Comparison of ENCODE assay signal across 8 mouse cellular contexts in genomic region chr1:136948511-136949275, GRCm38 (mm10). TPM values are rescaled to one million over a fixed set of nuclear protein-coding genes. Genes with fewer than 3 reads are reported as not detected.
A peak's percentile ranks its signal among the peaks of the same experiment; 100 is the strongest.
DNase-seq lines count a peak whose midpoint lies in the region; ATAC-seq and TF ChIP-seq lines count a peak whose summit lies in the region.

No protein-coding gene starts in this region.

- H3K27me3 ChIP-seq in spleen, adult 2 months (ENCODE audit: control insufficient read depth, insufficient read depth, low read length) = peaks cover 25% of the 10 kb centered on the region
- peaks cover 98% of the 10 kb centered on the region for H3K27me3 ChIP-seq in embryonic facial prominence, embryonic 13.5 days
- peaks cover 90% of the 10 kb centered on the region for H3K27me3 ChIP-seq in limb, embryonic 15.5 days
- peaks cover 96% of the 10 kb centered on the region for H3K27me3 ChIP-seq in midbrain, embryonic 14.5 days (ENCODE audit: control insufficient read depth, insufficient read depth, low read length)

- WGBS in spleen, adult 2 months = 2% methylated on average over 61 of the region's 61 CpGs
- WGBS in embryonic facial prominence, embryonic 13.5 days = under 1% methylated on average over 61 of the region's 61 CpGs
- WGBS in limb, embryonic 15.5 days = under 1% methylated on average over 58 of the region's 61 CpGs
- WGBS in midbrain, embryonic 14.5 days = under 1% methylated on average over 61 of the region's 61 CpGs

- 0 out of 2 replicates have a peak, but pooled peaks cover 2% of the 10 kb centered on the region for H3K4me1 ChIP-seq in spleen, adult 2 months (ENCODE audit: control insufficient read depth, insufficient read depth, insufficient read length)
- peaks cover 37% of the 10 kb centered on the region for H3K4me1 ChIP-seq in embryonic facial prominence, embryonic 13.5 days
- peaks cover 42% of the 10 kb centered on the region for H3K4me1 ChIP-seq in limb, embryonic 15.5 days
- H3K4me1 ChIP-seq in midbrain, embryonic 14.5 days (ENCODE audit: control insufficient read depth, insufficient read depth, low read length) = peaks cover 31% of the 10 kb centered on the region

- peak overlapping the region; percentile 66 for H3K9ac ChIP-seq in embryonic facial prominence, embryonic 13.5 days
- H3K9ac ChIP-seq in limb, embryonic 15.5 days = 0 out of 2 replicates have a peak overlapping the region, but pooled peaks have one; percentile 1
- H3K9ac ChIP-seq in midbrain, embryonic 14.5 days (replicated peaks; ENCODE audit: low read length) = peak overlapping the region; percentile 50

- no peak for TF ChIP-seq CTCF in spleen, adult 2 months (IDR thresholded peaks at IDR 0.05; ENCODE audit: extremely low read depth, insufficient read depth, insufficient read length, insufficient replicate concordance)

- H3K9me3 ChIP-seq in embryonic facial prominence, embryonic 13.5 days = no peaks in the 10 kb centered on the region
- H3K9me3 ChIP-seq in limb, embryonic 15.5 days = no peaks in the 10 kb centered on the region
- no peaks in the 10 kb centered on the region for H3K9me3 ChIP-seq in midbrain, embryonic 14.5 days (ENCODE audit: control insufficient read depth, low read length)

- peak overlapping the region; percentile 24; the same call in 1 of the 2 replicates for H3K4me3 ChIP-seq in spleen, adult 2 months (ENCODE audit: extremely low read depth, insufficient read depth, insufficient read length)
- H3K4me3 ChIP-seq in embryonic facial prominence, embryonic 13.5 days = peak overlapping the region; percentile 52
- H3K4me3 ChIP-seq in limb, embryonic 15.5 days = peak overlapping the region; percentile 41
- H3K4me3 ChIP-seq in midbrain, embryonic 14.5 days (replicated peaks; ENCODE audit: low read depth, low read length) = peak overlapping the region; percentile 44

- no peak overlapping the region for H3K27ac ChIP-seq in spleen, adult 2 months (ENCODE audit: insufficient read depth, low read length)
- no peak overlapping the region for H3K27ac ChIP-seq in embryonic facial prominence, embryonic 13.5 days
- H3K27ac ChIP-seq in limb, embryonic 15.5 days = no peak overlapping the region
- no peak overlapping the region for H3K27ac ChIP-seq in midbrain, embryonic 14.5 days (replicated peaks; ENCODE audit: low read depth, low read length)

- no peak for DNase-seq in spleen, adult 2 months (ENCODE audit: low read depth in 1 of 2, low spot score in 2 of 2)
- no peak for DNase-seq in spleen, postnatal 4 days (ENCODE audit: low spot score in 2 of 2)
- DNase-seq in midbrain, embryonic 14.5 days = peak; percentile 84
- DNase-seq in urinary bladder, postnatal 36 days (ENCODE audit: low spot score in 2 of 2) = peak; percentile 8 to 20
- DNase-seq in thymus, postnatal 0 days (ENCODE audit: low spot score) = no peak

- no peak for ATAC-seq in embryonic facial prominence, embryonic 13.5 days (ENCODE audit: insufficient number of reproducible peaks, insufficient read depth, low FRiP score, low TSS enrichment, low read depth)
- ATAC-seq in hematopoietic stem cell, adult 5-6 weeks (replicated peaks in 1 of 2; ENCODE audit: insufficient read depth in 1 of 2, low FRiP score in 2 of 2, low TSS enrichment in 1 of 2, low read depth in 1 of 2, poor library complexity in 2 of 2, severe bottlenecking in 2 of 2) = peak; percentile 52 to 66; a peak in 3 of 4 replicates
- ATAC-seq in limb, embryonic 15.5 days (ENCODE audit: insufficient number of reproducible peaks, low FRiP score, low TSS enrichment, low read depth) = 0 out of 2 replicates have a peak, but pooled peaks have one; percentile 12
- peak; percentile 72 for ATAC-seq in midbrain, embryonic 14.5 days (ENCODE audit: low FRiP score, low TSS enrichment)

- TF ChIP-seq POLR2A in spleen, adult 2 months (IDR thresholded peaks at IDR 0.05; ENCODE audit: low read depth, low read length) = no peak

- no peaks in the 10 kb centered on the region for H3K36me3 ChIP-seq in spleen, adult 2 months (ENCODE audit: control insufficient read depth, insufficient read depth, low read length)
- no peaks in the 10 kb centered on the region for H3K36me3 ChIP-seq in embryonic facial prominence, embryonic 13.5 days
- H3K36me3 ChIP-seq in limb, embryonic 15.5 days = no peaks in the 10 kb centered on the region
- H3K36me3 ChIP-seq in midbrain, embryonic 14.5 days (ENCODE audit: control insufficient read depth, insufficient read depth, low read length) = no peaks in the 10 kb centered on the region

- peak overlapping the region; percentile 91 for H3K4me2 ChIP-seq in embryonic facial prominence, embryonic 13.5 days
- H3K4me2 ChIP-seq in limb, embryonic 15.5 days = peak overlapping the region; percentile 87
- H3K4me2 ChIP-seq in midbrain, embryonic 14.5 days (ENCODE audit: low read length) = peak overlapping the region; percentile 93

RNA-seq across cellular contexts. Expression of gene Nr5a2, which starts 11.6 kb away (rescaled TPM):
- polyA plus RNA-seq in spleen, adult 2 months (2012; rRNA removed) = 0.22 and 0.23 TPM in 2 replicates
- polyA plus RNA-seq in embryonic facial prominence, embryonic 13.5 days (2015; fragmentation: Nextera tagmentation; extraction: Ambion mirVana) = 1.3 and 1.6 TPM in 2 replicates
- total RNA-seq in hematopoietic stem cell, adult 5-6 weeks (2017) = not detected in 2 replicates
- polyA plus RNA-seq in limb, embryonic 15.5 days (2015; fragmentation: Nextera tagmentation; extraction: Ambion mirVana) = 0.82 and 1.1 TPM in 2 replicates
- polyA plus RNA-seq in midbrain, embryonic 14.5 days (2014; fragmentation: Nextera tagmentation; extraction: Ambion mirVana) = 1.6 and 1.7 TPM in 2 replicates
- 0.04 TPM in 2 replicates for polyA plus RNA-seq in thymus, postnatal 0 days (2015; fragmentation: Nextera tagmentation; extraction: Ambion mirVana)

Comparison
In these comparisons a context has a peak if more than half of its experiments do, and no peak if none do; other contexts are left out.
1. DNase-seq: peak in midbrain, embryonic 14.5 days (single experiment) and urinary bladder, postnatal 36 days (2 of 2); none in spleen, adult 2 months (0 of 2), spleen, postnatal 4 days (0 of 2) and thymus, postnatal 0 days (single experiment).
2. H3K9ac ChIP-seq: peak in every context shown above with its lines; median percentile 66 in embryonic facial prominence, embryonic 13.5 days; 50 in midbrain, embryonic 14.5 days; 1 in limb, embryonic 15.5 days.
3. Peak in every context shown above with its lines, with median percentiles within 50 percentile points of each other: H3K4me3 ChIP-seq and H3K4me2 ChIP-seq.